Mouse (Mus musculus) G1E (cell line): ENCODE measurements at regions not wholly inside any gene's neighbourhood (a gene's known extent, or its start where the extent isn't known, plus 50 kb on each side); places are given as distances from the start of the nearest gene placed in this dataset.

Experiments
- ATAC-seq: 2 replicates; pipeline ENCODE4 v1.8.0; 2016; ENCODE audit warnings: mild to moderate bottlenecking; ENCODE audit not compliant: insufficient number of reproducible peaks, poor library complexity, low FRiP score, severe bottlenecking; ENCODE audit errors: extremely low read depth
- DNase-seq: peaks from one replicate; pipeline ENCODE4 v3.0.0; 2012; ENCODE audit warnings: low spot score
- H3K27me3 ChIP-seq: 2 replicates; pipeline ENCODE4 v1.6.1; 2012; ENCODE audit warnings: mild to moderate bottlenecking, low read length, inconsistent platforms; ENCODE audit not compliant: insufficient read depth
- H3K36me3 ChIP-seq: replicated peaks from 2 replicates; pipeline ENCODE3; 2012; ENCODE audit warnings: mild to moderate bottlenecking, inconsistent platforms
- H3K4me1 ChIP-seq: 2 replicates; pipeline ENCODE4 v1.6.1; 2012; ENCODE audit warnings: low read depth, low read length, inconsistent platforms, mixed read lengths; ENCODE audit not compliant: insufficient read depth
- H3K4me3 ChIP-seq: 2 replicates; pipeline ENCODE4 v1.5.1; 2012; ENCODE audit warnings: low read depth, mild to moderate bottlenecking, inconsistent platforms, low read length, moderate library complexity, mixed read lengths
- H3K9me3 ChIP-seq: replicated peaks from 2 replicates; pipeline ENCODE4 v1.6.1; 2012; ENCODE audit warnings: inconsistent platforms
- CTCF ChIP-seq: IDR thresholded peaks from 2 replicates; pipeline ENCODE4 v1.5.1; 2012; ENCODE audit warnings: low read depth, low read length, inconsistent platforms, mixed read lengths
- GATA1 ChIP-seq: IDR thresholded peaks from 2 replicates; pipeline ENCODE4 v1.6.1; 2012; ENCODE audit warnings: borderline replicate concordance, low read length, inconsistent platforms, mixed read lengths
- GATA2 ChIP-seq: IDR thresholded peaks from 2 replicates; pipeline ENCODE4 v1.6.1; 2012; ENCODE audit warnings: low read depth, low read length, inconsistent platforms, borderline replicate concordance
- POLR2AphosphoS5 ChIP-seq: IDR thresholded peaks from 2 replicates; pipeline ENCODE4 v1.6.1; 2012; ENCODE audit warnings: low read depth, low read length, inconsistent platforms; ENCODE audit not compliant: insufficient replicate concordance
- TAL1 ChIP-seq: conservative IDR thresholded peaks from 2 replicates; pipeline ENCODE4 v1.6.1; 2012; ENCODE audit warnings: low read depth, low read length, inconsistent platforms, mixed read lengths

- ATAC-seq, result no peak
- no peak for DNase-seq
- no peak overlapping the region for H3K4me3 ChIP-seq
- no peaks in the 10 kb centered on the region for H3K36me3 ChIP-seq
- no peaks in the 10 kb centered on the region for H3K4me1 ChIP-seq
- TF ChIP-seq GATA2, result no peak
- peaks cover 33% of the 10 kb centered on the region for H3K27me3 ChIP-seq
- H3K9me3 ChIP-seq, result peaks cover 3% of the 10 kb centered on the region; the same call in 1 of the 2 replicates
Measured at GRCm38 (mm10) chr2:167878255-167878865, 53.5 kb upstream of the Ptpn1 start.

GRCm38 (mm10) chr2:167877254-167877870 is 54.5 kb upstream of the Ptpn1 start:
- H3K9me3 ChIP-seq, result 0 out of 2 replicates have a peak, but pooled peaks cover under 1% of the 10 kb centered on the region
- peaks cover 37% of the 10 kb centered on the region for H3K27me3 ChIP-seq
- H3K4me1 ChIP-seq, result no peaks in the 10 kb centered on the region
- ATAC-seq (no peak), DNase-seq (no peak)
- no peak overlapping the region for H3K4me3 ChIP-seq
- no peak for TF ChIP-seq GATA1
- TF ChIP-seq GATA2, result no peak
- TF ChIP-seq TAL1, result no peak
- no peak for TF ChIP-seq CTCF
- no peak for TF ChIP-seq POLR2AphosphoS5
- H3K36me3 ChIP-seq, result no peaks in the 10 kb centered on the region

GRCm38 (mm10) chr2:167872507-167872906 is 59.4 kb upstream of the Ptpn1 start:
- ATAC-seq (no peak), DNase-seq (no peak)
- H3K27me3 ChIP-seq, result peaks cover 57% of the 10 kb centered on the region
- H3K4me1 ChIP-seq, result no peaks in the 10 kb centered on the region
- no peaks in the 10 kb centered on the region for H3K9me3 ChIP-seq
- H3K4me3 ChIP-seq, result no peak overlapping the region
- no peaks in the 10 kb centered on the region for H3K36me3 ChIP-seq
- TF ChIP-seq POLR2AphosphoS5, result no peak
- no peak for TF ChIP-seq GATA1
- no peak for TF ChIP-seq CTCF
- no peak for TF ChIP-seq GATA2
- TF ChIP-seq TAL1, result no peak

GRCm38 (mm10) chr2:167870153-167870552 is 61.7 kb upstream of the Ptpn1 start:
- Histone ChIP-seq H3K9me3 (no peaks in the 10 kb centered on the region), H3K4me3 (no peak overlapping the region), H3K4me1 (no peaks in the 10 kb centered on the region), H3K27me3 (peaks cover 68% of the 10 kb centered on the region), H3K36me3 (no peaks in the 10 kb centered on the region)
- DNase-seq (no peak), ATAC-seq (no peak)
- TF ChIP-seq GATA2 (no peak), TAL1 (no peak), GATA1 (no peak), CTCF (no peak), POLR2AphosphoS5 (no peak)

GRCm38 (mm10) chr2:167866751-167867150 is 65.1 kb upstream of the Ptpn1 start:
- TF ChIP-seq GATA2 (no peak), TAL1 (no peak), POLR2AphosphoS5 (no peak)
- no peak for ATAC-seq
- Histone ChIP-seq H3K36me3 (no peaks in the 10 kb centered on the region), H3K4me3 (no peak overlapping the region), H3K27me3 (peaks cover 79% of the 10 kb centered on the region), H3K9me3 (no peaks in the 10 kb centered on the region), H3K4me1 (no peaks in the 10 kb centered on the region)
- DNase-seq, result no peak

- H3K4me1 ChIP-seq, result no peaks in the 10 kb centered on the region
Measured at GRCm38 (mm10) chr2:167865525-167865924, 66.3 kb upstream of the Ptpn1 start.

More at GRCm38 (mm10) chr2:167865525-167865924, 66.3 kb upstream of the Ptpn1 start:
- ATAC-seq (no peak), DNase-seq (no peak)
- Histone ChIP-seq H3K27me3 (peaks cover 83% of the 10 kb centered on the region), H3K9me3 (no peaks in the 10 kb centered on the region), H3K4me3 (no peak overlapping the region), H3K36me3 (no peaks in the 10 kb centered on the region)
- TF ChIP-seq TAL1, result no peak
- no peak for TF ChIP-seq GATA2
- no peak for TF ChIP-seq POLR2AphosphoS5
- TF ChIP-seq GATA1, result no peak
- no peak for TF ChIP-seq CTCF
